Mouse (Mus musculus): ENCODE results near the gene Mesp1.

The Mesp1 gene

GRCm38 (mm10) chr7:79786295-79786694 lies 7.3 kb downstream of the Mesp1 start:
- peak; percentile 58 to 70 for DNase-seq

GRCm38 (mm10) chr7:79782516-79782855 lies 11.1 kb downstream of the Mesp1 start:
- no peak for DNase-seq

- no peak for DNase-seq
Measured at GRCm38 (mm10) chr7:79781826-79782515, 11.6 kb downstream of the Mesp1 start.

GRCm38 (mm10) chr7:79780647-79781626 lies 12.7 kb downstream of the Mesp1 start:
- DNase-seq, result peak; percentile 67 to 76

- no peak for DNase-seq
Measured at GRCm38 (mm10) chr7:79771561-79772512, 21.8 kb downstream of the Mesp1 start.

GRCm38 (mm10) chr7:79769664-79770063 lies 23.9 kb downstream of the Mesp1 start:
- no peak for DNase-seq

GRCm38 (mm10) chr7:79765991-79766390 lies 27.6 kb downstream of the Mesp1 start:
- DNase-seq, result no peak

- no peak for DNase-seq
Measured at GRCm38 (mm10) chr7:79762106-79762505, 31.5 kb downstream of the Mesp1 start.

- DNase-seq, result no peak
Measured at GRCm38 (mm10) chr7:79761124-79761876, 32.3 kb downstream of the Mesp1 start.

GRCm38 (mm10) chr7:79759766-79760165 lies 33.8 kb downstream of the Mesp1 start:
- no peak for DNase-seq

GRCm38 (mm10) chr7:79758176-79758575 lies 35.4 kb downstream of the Mesp1 start:
- no peak for DNase-seq

GRCm38 (mm10) chr7:79756334-79756733 lies 37.3 kb downstream of the Mesp1 start:
- DNase-seq, result no peak

- no peak for DNase-seq
Measured at GRCm38 (mm10) chr7:79749511-79749910, 44.1 kb downstream of the Mesp1 start.

- DNase-seq, result no peak
Measured at GRCm38 (mm10) chr7:79747659-79748058, 45.9 kb downstream of the Mesp1 start.

GRCm38 (mm10) chr7:79744585-79744984 lies 49.0 kb downstream of the Mesp1 start:
- no peak for DNase-seq

- no peak for DNase-seq
Measured at GRCm38 (mm10) chr7:79744051-79744450, 49.5 kb downstream of the Mesp1 start.

GRCm38 (mm10) chr7:79742659-79743536 lies 50.7 kb downstream of the Mesp1 start, which contains the start of the genes Pex11a and Wdr93:
Pex11a (minus strand) TSS chr7:79743131.
Wdr93 (plus strand) TSS chr7:79743163.
- peak; percentile 64 to 69 for DNase-seq

- DNase-seq, result no peak
Measured at GRCm38 (mm10) chr7:79742277-79742658, 51.3 kb downstream of the Mesp1 start.
